Mouse (Mus musculus) limb, embryonic 13.5 days (tissue): Measurements from ENCODE around the gene Agfg1. TPM values are rescaled to one million over a fixed set of nuclear protein-coding genes. Genes with fewer than 3 reads are reported as not detected.
A peak's percentile ranks its signal among the peaks of the same experiment; 100 is the strongest.

Experiments
- ATAC-seq: fragments of 200-750 bp; cut with Nextera tagmentation; 2 replicates; pipeline ENCODE4 v1.8.0; 2017; ENCODE audit warnings: low read depth, moderate number of reproducible peaks, moderate TSS enrichment; ENCODE audit not compliant: low FRiP score
- H3K27ac ChIP-seq: fragments of 300-500 bp; sonication (generic); 2 replicates; pipeline ENCODE4 v1.5.1; 2015; ENCODE audit warnings: inconsistent platforms, mild to moderate bottlenecking, moderate library complexity
- H3K27me3 ChIP-seq: fragments of 300-500 bp; sonication (generic); 2 replicates; pipeline ENCODE4 v1.6.1; 2015; ENCODE audit warnings: mild to moderate bottlenecking, inconsistent platforms
- H3K36me3 ChIP-seq: fragments of 300-500 bp; sonication (generic); 2 replicates; pipeline ENCODE4 v1.6.1; 2015; ENCODE audit warnings: inconsistent platforms, mild to moderate bottlenecking, moderate library complexity
- H3K4me1 ChIP-seq: fragments of 300-500 bp; sonication (generic); 2 replicates; pipeline ENCODE4 v1.6.1; 2015; ENCODE audit warnings: inconsistent platforms
- H3K4me2 ChIP-seq: fragments of 300-500 bp; sonication (generic); replicated peaks from 2 replicates; pipeline ENCODE4 v1.6.1; 2015; ENCODE audit warnings: inconsistent platforms, mild to moderate bottlenecking, moderate library complexity
- H3K4me3 ChIP-seq: fragments of 300-500 bp; sonication (generic); 2 replicates; pipeline ENCODE4 v1.5.1; 2015; ENCODE audit warnings: moderate library complexity, mild to moderate bottlenecking, inconsistent platforms
- H3K9ac ChIP-seq: fragments of 300-500 bp; sonication (generic); 2 replicates; pipeline ENCODE4 v1.6.1; 2015; ENCODE audit warnings: mild to moderate bottlenecking, inconsistent platforms
- H3K9me3 ChIP-seq: fragments of 300-500 bp; sonication (generic); 2 replicates; pipeline ENCODE4 v1.6.1; 2016; ENCODE audit warnings: inconsistent platforms
- WGBS: fragments of 180-500 bp; shearing (Covaris S2); methylation state at CpG from one replicate; pipeline ENCODE4 v1.1.7; 2015; 5-methylcytosine and 5-hydroxymethylcytosine counted together
- polyA plus RNA-seq: library from polyadenylated mRNA; unstranded; fragments of >200 nt; fragmentation: Nextera tagmentation; extraction: Ambion mirVana; gene quantifications from 2 replicates; pipeline ENCODE4 v1.2.1, GENCODE M21; 2015

The Agfg1 gene
- polyA plus RNA-seq, 1 experiment from 2014 or later, result 27.4 TPM

DNA sequence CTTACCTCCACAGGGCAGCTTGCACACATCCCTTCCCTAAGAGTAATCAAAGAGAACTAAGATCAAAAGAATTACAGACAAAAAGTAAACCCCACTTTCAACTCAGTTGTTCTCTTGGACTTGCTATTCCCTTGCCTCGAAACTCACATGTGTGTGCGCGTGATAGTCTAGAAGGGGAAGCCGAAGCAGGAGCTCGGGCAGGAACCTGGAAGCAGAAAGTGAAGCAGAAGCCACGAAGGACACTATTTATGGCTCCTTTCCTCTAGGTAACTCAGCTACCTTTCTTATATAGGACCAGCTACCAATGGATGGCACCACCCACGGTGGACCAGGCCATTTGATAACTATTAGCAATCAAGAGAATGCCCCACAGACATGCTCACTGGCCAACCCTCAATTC lies 13.5 kb upstream of the Agfg1 start:
- 88% methylated on average over 7 of the region's 7 CpGs for WGBS
- ATAC-seq, result no peak

GRCm38 (mm10) chr1:82826911-82827310 lies 12.4 kb upstream of the Agfg1 start:
- H3K27ac ChIP-seq, result no peak overlapping the region
- no peaks in the 10 kb centered on the region for H3K9me3 ChIP-seq
- H3K4me2 ChIP-seq, result no peak overlapping the region
- ATAC-seq, result no peak
- H3K9ac ChIP-seq, result no peak overlapping the region
- no peaks in the 10 kb centered on the region for H3K36me3 ChIP-seq
- WGBS, result 49% methylated on average over 5 of the region's 5 CpGs
- H3K27me3 ChIP-seq, result no peaks in the 10 kb centered on the region
- no peaks in the 10 kb centered on the region for H3K4me1 ChIP-seq
- no peak overlapping the region for H3K4me3 ChIP-seq

More for the DNA sequence above, 13.5 kb upstream of the Agfg1 start:
- Histone ChIP-seq H3K9ac (no peak overlapping the region), H3K4me1 (no peaks in the 10 kb centered on the region), H3K36me3 (no peaks in the 10 kb centered on the region), H3K9me3 (no peaks in the 10 kb centered on the region), H3K4me2 (no peak overlapping the region), H3K4me3 (no peak overlapping the region), H3K27ac (no peak overlapping the region), H3K27me3 (no peaks in the 10 kb centered on the region)

GRCm38 (mm10) chr1:82830771-82831170 lies 8.5 kb upstream of the Agfg1 start:
- Histone ChIP-seq H3K4me1 (no peaks in the 10 kb centered on the region), H3K27me3 (no peaks in the 10 kb centered on the region), H3K9me3 (no peaks in the 10 kb centered on the region), H3K4me2 (no peak overlapping the region), H3K9ac (no peak overlapping the region), H3K27ac (no peak overlapping the region), H3K4me3 (no peak overlapping the region), H3K36me3 (no peaks in the 10 kb centered on the region)
- 88% methylated on average over 1 of the region's 1 CpGs for WGBS
- no peak for ATAC-seq

GRCm38 (mm10) chr1:82831547-82832240 lies 7.6 kb upstream of the Agfg1 start:
- Histone ChIP-seq H3K27me3 (no peaks in the 10 kb centered on the region), H3K9ac (no peak overlapping the region), H3K27ac (no peak overlapping the region), H3K4me3 (no peak overlapping the region), H3K4me1 (no peaks in the 10 kb centered on the region), H3K4me2 (no peak overlapping the region), H3K9me3 (no peaks in the 10 kb centered on the region), H3K36me3 (no peaks in the 10 kb centered on the region)
- no peak for ATAC-seq
- WGBS, result 70% methylated on average over 9 of the region's 9 CpGs

- no peaks in the 10 kb centered on the region for H3K27me3 ChIP-seq
- H3K4me3 ChIP-seq, result no peak overlapping the region
- H3K9me3 ChIP-seq, result no peaks in the 10 kb centered on the region
- H3K36me3 ChIP-seq, result no peaks in the 10 kb centered on the region
- H3K9ac ChIP-seq, result no peak overlapping the region
- WGBS, result 85% methylated on average over 11 of the region's 11 CpGs
- no peak overlapping the region for H3K4me2 ChIP-seq
- no peak overlapping the region for H3K27ac ChIP-seq
- no peaks in the 10 kb centered on the region for H3K4me1 ChIP-seq
- ATAC-seq, result no peak
Measured at GRCm38 (mm10) chr1:82832495-82833021, 6.7 kb upstream of the Agfg1 start.

DNA sequence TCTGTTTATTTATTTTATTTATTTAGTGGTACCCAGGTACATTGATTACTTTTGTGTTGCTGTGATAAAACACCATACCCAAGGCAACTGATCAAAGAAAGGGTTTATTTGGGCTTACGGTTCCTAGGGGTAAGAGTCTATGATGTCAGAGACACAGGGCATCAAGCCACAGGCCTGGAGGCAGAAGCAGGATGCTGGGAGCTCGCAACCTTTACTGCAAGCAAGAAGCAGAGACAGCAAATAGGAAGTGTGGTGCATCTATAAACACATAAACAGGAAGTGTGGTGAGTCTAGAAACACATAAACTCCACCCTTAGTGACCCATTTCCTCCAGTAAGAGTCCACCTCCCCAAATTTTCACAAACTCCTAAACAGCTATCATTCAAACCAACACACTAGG lies 5.8 kb upstream of the Agfg1 start:
- Histone ChIP-seq H3K9ac (no peak overlapping the region), H3K4me3 (no peak overlapping the region), H3K4me1 (no peaks in the 10 kb centered on the region), H3K36me3 (no peaks in the 10 kb centered on the region), H3K4me2 (no peak overlapping the region), H3K9me3 (no peaks in the 10 kb centered on the region), H3K27ac (no peak overlapping the region), H3K27me3 (no peaks in the 10 kb centered on the region)
- 88% methylated on average over 2 of the region's 2 CpGs for WGBS
- ATAC-seq, result no peak

DNA sequence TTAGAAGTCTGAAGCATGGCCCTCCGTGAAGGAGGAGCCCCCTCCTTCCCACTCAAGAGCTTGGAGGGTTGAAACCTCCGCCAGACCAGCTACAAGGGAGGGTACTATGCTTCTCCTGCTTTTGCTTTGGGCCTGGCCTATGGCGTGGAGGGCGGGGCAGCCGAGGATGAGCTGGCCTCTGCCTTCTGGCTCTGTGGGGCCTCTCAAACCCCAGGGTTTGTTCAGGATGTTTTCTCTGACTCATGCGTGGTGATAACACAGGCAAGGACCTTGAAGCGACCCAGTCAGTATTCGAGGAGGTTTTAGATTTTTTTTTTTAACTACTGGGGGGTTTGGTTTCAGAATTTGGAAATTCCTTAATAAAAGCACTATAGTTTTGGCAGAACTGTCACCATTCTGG lies 4.7 kb upstream of the Agfg1 start:
- H3K9me3 ChIP-seq, result no peaks in the 10 kb centered on the region
- H3K4me2 ChIP-seq, result no peak overlapping the region
- no peak overlapping the region for H3K4me3 ChIP-seq
- no peaks in the 10 kb centered on the region for H3K36me3 ChIP-seq
- H3K4me1 ChIP-seq, result 0 out of 2 replicates have a peak, but pooled peaks cover 5% of the 10 kb centered on the region
- no peak overlapping the region for H3K9ac ChIP-seq
- H3K27ac ChIP-seq, result no peak overlapping the region
- 71% methylated on average over 8 of the region's 8 CpGs for WGBS
- no peak for ATAC-seq
- H3K27me3 ChIP-seq, result no peaks in the 10 kb centered on the region

GRCm38 (mm10) chr1:82836342-82837217 lies 2.7 kb upstream of the Agfg1 start:
- Histone ChIP-seq H3K27ac (no peak overlapping the region), H3K4me1 (peaks cover 14% of the 10 kb centered on the region), H3K4me2 (no peak overlapping the region), H3K27me3 (no peaks in the 10 kb centered on the region), H3K9ac (no peak overlapping the region), H3K36me3 (no peaks in the 10 kb centered on the region), H3K4me3 (no peak overlapping the region), H3K9me3 (no peaks in the 10 kb centered on the region)
- no peak for ATAC-seq
- WGBS, result 84% methylated on average over 13 of the region's 13 CpGs

DNA sequence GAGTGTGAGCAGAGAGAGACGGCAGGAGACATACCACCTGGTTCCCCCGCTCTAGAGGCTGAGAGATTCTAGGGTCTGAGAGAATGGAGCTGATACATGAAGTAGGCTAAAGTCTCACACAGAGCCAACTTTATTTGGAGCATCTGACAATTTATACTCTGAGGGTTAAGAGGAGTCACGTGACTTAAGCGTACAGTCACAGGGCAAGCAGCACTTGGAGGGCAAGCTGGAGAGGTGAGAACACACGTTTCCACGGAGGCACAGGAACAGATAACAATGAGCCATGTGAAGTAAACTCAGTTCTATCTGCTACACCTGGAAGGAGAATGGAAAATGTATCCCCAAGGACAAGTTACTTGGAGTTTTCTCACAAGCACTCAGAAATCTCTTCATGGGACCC lies 1.7 kb upstream of the Agfg1 start:
- H3K36me3 ChIP-seq, result no peaks in the 10 kb centered on the region; the same call in 1 of the 2 replicates
- H3K27me3 ChIP-seq, result no peaks in the 10 kb centered on the region
- WGBS, result 76% methylated on average over 6 of the region's 6 CpGs
- H3K9me3 ChIP-seq, result no peaks in the 10 kb centered on the region
- no peak overlapping the region for H3K27ac ChIP-seq
- peaks cover 14% of the 10 kb centered on the region for H3K4me1 ChIP-seq
- H3K4me2 ChIP-seq, result no peak overlapping the region
- no peak overlapping the region for H3K9ac ChIP-seq
- ATAC-seq, result no peak
- H3K4me3 ChIP-seq, result no peak overlapping the region

DNA sequence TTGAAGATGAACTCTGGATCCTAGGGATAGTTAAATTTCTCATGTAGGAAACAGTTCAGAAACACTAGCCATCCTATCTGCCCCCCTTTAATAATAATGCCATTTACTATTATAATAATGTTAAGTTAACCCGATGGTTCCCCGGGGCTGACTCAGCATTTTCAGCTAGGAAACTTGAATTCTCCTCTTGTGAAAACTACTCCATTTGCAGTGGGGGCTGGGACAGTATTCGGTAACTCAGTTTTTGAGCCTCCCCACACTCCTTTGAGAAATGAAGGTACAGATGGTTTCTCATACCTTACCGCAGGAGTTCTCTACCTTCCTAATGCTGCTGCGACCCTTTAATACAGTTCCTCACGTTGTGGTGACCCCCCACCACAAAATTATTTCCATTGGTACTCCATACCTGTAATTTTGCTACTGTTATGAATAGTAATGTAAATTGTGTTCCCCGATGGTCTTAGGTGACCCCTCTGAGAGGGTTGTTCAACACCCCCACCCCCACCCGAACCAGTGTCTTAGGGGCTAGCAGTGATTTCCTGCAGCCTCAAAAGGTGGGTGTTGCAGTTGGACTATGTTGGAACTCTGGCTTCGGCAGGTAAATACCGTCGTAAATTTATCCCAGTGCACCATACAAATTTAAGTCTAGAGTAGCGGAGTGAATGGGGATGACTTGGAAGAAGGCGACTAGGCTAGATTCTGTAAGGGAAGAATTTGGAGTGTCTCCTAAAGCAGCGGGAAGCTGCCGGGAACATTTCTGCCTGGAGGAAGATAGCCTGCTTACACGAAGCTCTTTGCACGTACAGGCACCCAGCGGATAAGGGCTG lies 601 bp upstream of the Agfg1 start:
- Histone ChIP-seq H3K36me3 (no peaks in the 10 kb centered on the region; the same call in 1 of the 2 replicates), H3K27ac (no peak overlapping the region), H3K9me3 (no peaks in the 10 kb centered on the region), H3K4me1 (peaks cover 14% of the 10 kb centered on the region), H3K27me3 (no peaks in the 10 kb centered on the region), H3K4me2 (peak overlapping the region; percentile 66), H3K4me3 (peak overlapping the region; percentile 96), H3K9ac (peak overlapping the region; percentile 94)
- WGBS, result 31% methylated on average over 18 of the region's 18 CpGs
- no peak; the same call in 1 of the 2 replicates for ATAC-seq

- H3K9me3 ChIP-seq, result no peaks in the 10 kb centered on the region
- under 1% methylated on average over 75 of the region's 86 CpGs for WGBS
- ATAC-seq, result peak; percentile 85
Measured at GRCm38 (mm10) chr1:82839614-82840421, 535 bp downstream of the Agfg1 start.

More at GRCm38 (mm10) chr1:82839614-82840421, 535 bp downstream of the Agfg1 start:
- H3K4me3 ChIP-seq, result peak overlapping the region; percentile 96
- peaks cover 14% of the 10 kb centered on the region for H3K4me1 ChIP-seq
- peak overlapping the region; percentile 75; the same call in 1 of the 2 replicates for H3K27ac ChIP-seq
- H3K9ac ChIP-seq, result peak overlapping the region; percentile 94
- no peaks in the 10 kb centered on the region for H3K27me3 ChIP-seq
- peak overlapping the region; percentile 89 for H3K4me2 ChIP-seq
- H3K36me3 ChIP-seq, result no peaks in the 10 kb centered on the region; the same call in 1 of the 2 replicates
